Mouse (Mus musculus) spleen, postnatal 14 days (tissue): ENCODE results near the gene Tmem82.

Experiments
- DNase-seq, 2 experiments: peaks; one replicate each; pipeline ENCODE4 v3.0.0; 2021 to 2022; ENCODE audit warnings: low spot score in 2 of 2

Tmem82 gene

GRCm38 (mm10) chr4:141618565-141619243 is at the start of gene Tmem82:
Tmem82 (minus strand) TSS chr4:141618633.
- DNase-seq: peak in 1 of 2 experiments; percentile 62

GRCm38 (mm10) chr4:141664799-141665198 is 46.4 kb upstream of the Tmem82 start, which contains the start of gene Plekhm2:
Plekhm2 (minus strand) TSS chr4:141664899.
- no peak for DNase-seq

DNA sequence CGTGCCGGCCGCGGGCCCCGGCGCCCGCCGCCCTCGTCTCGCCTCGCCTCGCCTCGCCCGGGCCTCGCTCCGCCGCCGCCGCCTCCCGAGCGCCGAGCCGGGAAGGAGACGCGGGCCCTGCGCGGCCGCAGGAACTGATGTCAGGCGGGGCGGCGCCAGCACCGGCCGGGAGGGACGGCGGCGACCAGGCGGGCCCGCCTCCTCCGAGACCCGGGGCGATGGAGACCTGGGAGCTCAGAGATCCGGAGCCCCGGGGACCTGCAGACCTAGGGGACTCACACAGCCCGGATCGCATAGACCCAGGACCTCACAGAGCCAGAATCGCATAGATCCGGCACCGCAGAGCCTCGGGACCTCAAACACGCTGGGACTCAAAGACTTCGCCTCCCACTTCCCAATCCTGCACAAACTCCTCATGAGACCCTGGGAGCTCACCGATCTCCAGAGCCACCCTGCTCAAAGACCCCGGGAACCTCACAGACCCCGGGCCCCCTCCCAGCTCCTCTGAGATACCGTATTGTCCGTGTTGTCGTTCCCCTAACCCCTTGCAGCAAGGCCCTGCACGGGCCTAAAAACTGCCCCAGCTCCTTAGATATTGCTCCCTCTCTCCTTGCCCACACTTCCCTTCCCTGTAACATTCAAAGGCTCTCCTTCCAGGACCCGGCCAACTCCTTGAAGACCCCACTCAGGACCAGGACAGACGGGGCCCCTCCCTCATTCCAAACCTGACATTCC is 45.7 kb upstream of the Tmem82 start:
- peak; percentile 54 to 65 for DNase-seq

- peak in 1 of 2 experiments; percentile 20 for DNase-seq
Observed at GRCm38 (mm10) chr4:141663122-141663931, 44.9 kb upstream of the Tmem82 start.

- no peak for DNase-seq
Observed at GRCm38 (mm10) chr4:141660884-141661283, 42.5 kb upstream of the Tmem82 start.

DNA sequence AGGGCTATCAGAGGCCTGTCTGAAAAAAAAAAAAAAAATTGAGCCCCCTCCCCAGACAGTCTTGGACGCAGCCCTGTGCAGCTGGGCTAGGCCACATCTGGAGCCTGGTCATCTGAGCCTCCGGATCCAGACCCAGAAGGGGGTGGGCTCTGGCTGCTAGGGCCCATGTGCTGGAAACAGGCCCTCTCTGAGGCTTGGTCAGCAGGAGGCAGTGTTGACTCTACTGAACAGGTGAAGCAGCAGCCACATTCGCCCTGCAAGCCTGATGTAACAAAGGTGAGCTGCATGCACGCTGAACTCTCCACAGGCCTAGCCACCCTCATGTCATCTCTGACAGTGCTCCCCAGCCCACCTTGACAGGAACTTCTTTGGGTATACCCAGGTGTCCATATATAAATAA is 41.3 kb upstream of the Tmem82 start:
- no peak for DNase-seq

DNA sequence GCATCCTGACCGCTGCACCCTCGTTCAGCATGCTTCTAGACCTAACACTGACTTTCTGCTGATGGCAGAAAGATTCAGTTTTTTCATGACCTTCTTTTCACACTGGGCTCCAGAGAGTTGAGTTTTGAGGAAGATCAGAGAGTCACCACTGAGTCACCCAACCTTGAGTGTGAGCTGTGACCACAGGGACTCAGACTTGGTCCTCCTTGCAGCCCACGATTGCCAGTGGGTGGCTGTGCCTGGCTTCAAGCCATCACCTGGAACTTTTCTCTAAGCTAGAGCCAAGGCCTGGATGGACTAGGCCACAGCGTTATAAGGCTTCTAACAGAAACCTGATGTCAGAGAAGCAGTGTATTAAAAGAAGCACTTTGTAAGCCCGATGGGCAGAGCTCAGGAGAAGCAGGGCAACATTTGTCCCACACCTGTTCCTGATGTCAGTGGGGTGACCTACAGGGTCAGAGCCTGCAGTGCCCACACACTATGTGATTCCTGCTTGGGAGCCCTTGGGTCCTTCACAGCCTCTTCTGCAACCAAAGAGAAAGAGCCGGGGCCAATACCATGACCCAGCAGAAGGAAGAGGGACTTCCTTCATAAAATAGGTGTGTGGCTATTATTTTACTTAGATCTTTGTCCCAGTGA is 40.5 kb upstream of the Tmem82 start:
- DNase-seq: no peak

GRCm38 (mm10) chr4:141656932-141657331 is 38.5 kb upstream of the Tmem82 start:
- no peak for DNase-seq

- no peak for DNase-seq
Observed at GRCm38 (mm10) chr4:141655908-141656608, 37.6 kb upstream of the Tmem82 start.

GRCm38 (mm10) chr4:141654509-141654908 is 36.1 kb upstream of the Tmem82 start:
- DNase-seq: no peak

- no peak for DNase-seq
Observed at GRCm38 (mm10) chr4:141653813-141654212, 35.4 kb upstream of the Tmem82 start.

- DNase-seq: no peak
Observed at GRCm38 (mm10) chr4:141653044-141653443, 34.6 kb upstream of the Tmem82 start.

DNA sequence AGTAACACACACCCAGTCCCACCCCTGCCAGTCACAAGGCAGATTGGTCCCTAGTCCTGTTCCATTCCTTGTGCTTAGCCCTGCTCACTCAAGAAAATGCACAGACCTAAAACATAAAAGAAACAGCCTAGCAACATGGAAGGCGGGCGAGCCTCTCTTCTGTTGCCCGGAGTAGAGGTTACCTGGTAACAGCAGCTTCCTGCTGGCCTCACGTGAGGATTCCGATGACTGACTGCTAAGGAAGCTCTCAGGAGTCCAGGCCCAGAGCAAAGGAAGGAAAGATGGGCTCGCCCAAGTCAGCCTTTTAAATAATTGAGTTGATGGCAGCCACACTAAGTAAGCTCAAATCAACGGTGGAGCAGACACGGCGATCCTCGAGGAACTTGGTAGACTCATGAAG is 33.5 kb upstream of the Tmem82 start:
- no peak for DNase-seq

- no peak for DNase-seq
Observed at GRCm38 (mm10) chr4:141651286-141651685, 32.9 kb upstream of the Tmem82 start.

GRCm38 (mm10) chr4:141649244-141649643 is 30.8 kb upstream of the Tmem82 start:
- DNase-seq: no peak

GRCm38 (mm10) chr4:141648262-141648661 is 29.8 kb upstream of the Tmem82 start:
- DNase-seq: no peak

- DNase-seq: no peak
Observed at GRCm38 (mm10) chr4:141647187-141647586, 28.8 kb upstream of the Tmem82 start.

GRCm38 (mm10) chr4:141645988-141646387 is 27.6 kb upstream of the Tmem82 start:
- DNase-seq: no peak

DNA sequence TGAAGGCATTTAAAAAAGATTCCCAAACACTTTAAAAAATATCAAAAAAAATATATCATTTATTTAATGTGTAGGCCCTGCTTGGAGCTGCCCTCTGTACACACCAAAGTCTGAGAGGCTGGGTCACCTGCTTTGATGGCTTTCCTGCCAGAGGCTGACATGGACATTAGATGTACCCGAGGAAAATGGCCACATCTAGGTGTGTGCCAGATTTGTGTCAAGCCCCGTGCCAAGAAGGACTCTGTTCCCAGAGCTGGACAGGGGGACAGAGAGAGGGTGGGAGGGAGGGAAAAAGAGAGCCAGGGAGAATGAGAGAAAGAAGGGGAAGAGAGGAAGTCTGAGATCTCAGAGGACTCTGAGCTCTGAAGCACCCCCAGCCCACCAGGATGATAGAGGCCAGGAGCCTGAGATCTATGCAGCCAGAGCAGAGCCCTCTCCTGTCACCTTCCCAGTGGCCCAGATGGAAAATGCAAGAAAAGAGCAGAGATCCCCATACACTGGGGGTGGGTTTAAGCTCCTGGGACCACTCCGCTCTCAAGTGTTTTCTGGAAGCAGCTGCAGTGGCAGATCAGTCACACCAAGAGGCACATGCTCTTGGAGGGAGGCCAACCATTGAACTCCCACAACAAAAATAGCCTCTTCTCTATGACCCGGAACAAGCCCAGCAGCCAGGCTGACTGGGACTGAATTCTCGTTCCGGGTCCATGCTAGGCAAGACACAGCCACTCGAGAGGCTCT is 24.9 kb upstream of the Tmem82 start:
- no peak for DNase-seq

DNA sequence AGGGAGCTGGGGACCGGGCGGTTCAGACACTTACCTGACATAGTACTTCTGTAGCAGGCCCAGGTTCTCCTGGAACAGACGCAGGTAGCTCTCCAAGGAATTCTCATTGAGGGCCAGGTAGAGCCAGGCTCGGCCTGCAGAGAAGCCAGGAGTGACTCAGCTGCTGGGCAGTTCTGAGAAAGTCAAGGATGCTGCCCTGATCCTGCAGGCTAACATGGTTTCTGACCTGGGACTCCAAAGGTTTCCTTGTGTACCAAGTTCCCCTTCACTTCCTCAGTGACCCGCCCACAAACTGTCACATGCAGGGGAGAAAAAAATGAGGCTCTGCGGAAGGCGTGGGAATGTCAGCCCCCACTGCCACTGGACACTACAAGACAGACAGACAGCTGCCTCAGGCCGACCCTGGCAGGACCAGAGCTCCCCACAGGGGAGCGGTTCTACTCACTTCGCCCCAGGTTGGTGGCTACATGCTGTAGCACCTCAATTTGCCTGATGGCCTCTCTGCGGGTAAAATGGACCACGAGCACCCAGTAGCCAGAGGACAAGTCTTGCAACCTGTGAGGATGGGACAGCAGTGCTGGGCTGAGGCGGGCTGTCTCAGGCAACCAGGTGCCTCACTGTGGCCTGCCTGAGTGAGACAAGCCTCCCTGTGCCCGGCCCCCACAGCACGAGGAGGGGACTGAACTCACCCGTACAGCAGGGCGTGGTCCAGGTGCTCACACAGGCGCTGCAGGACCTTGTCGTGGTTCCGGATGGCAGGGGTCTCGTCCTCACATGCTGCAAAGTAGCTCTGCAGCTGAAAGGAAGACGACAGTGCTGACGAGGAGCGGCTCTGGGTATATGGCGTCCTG is 23.8 kb upstream of the Tmem82 start:
- no peak for DNase-seq
